Mouse (Mus musculus) macrophage (primary cell): Measurements from ENCODE around the gene Lpar2. TPM values are rescaled to one million over a fixed set of nuclear protein-coding genes. Genes with fewer than 3 reads are reported as not detected.
A peak's percentile ranks its signal among the peaks of the same experiment; 100 is the strongest.

ENCODE experiments used
- H3K27ac ChIP-seq: fragments of 350-480 bp; formaldehyde crosslinking; 2 replicates; pipeline ENCODE4 v1.9.0; 2021
- H3K36me3 ChIP-seq: fragments of 350-480 bp; formaldehyde crosslinking; 2 replicates; pipeline ENCODE4 v1.9.0; 2021; ENCODE audit errors: inconsistent target
- H3K4me3 ChIP-seq: fragments of 350-480 bp; formaldehyde crosslinking; 2 replicates; pipeline ENCODE4 v1.9.0; 2021; ENCODE audit errors: inconsistent target
- H3K79me2 ChIP-seq: fragments of 350-480 bp; formaldehyde crosslinking; 2 replicates; pipeline ENCODE4 v1.9.0; 2021; ENCODE audit errors: inconsistent target
- WGBS: methylation state at CpG from one replicate; pipeline ENCODE4 v1.1.7; 2026; ENCODE audit warnings: inconsistent platforms; ENCODE audit not compliant: missing documents; 5-methylcytosine and 5-hydroxymethylcytosine counted together
- polyA plus RNA-seq: library from polyadenylated mRNA; stranded (reverse); fragments of 250-400 nt; gene quantifications from 3 replicates; pipeline ENCODE4 v1.2.4, GENCODE M21; 2018; ENCODE audit warnings: inconsistent platforms
- total RNA-seq, 78 experiments: library from RNA; depleted of rRNA; stranded (reverse); fragments of 250-400 nt; gene quantifications; 1 replicate in 9 of 78; 2 replicates in 24 of 78; 3 replicates in 43 of 78; 4 replicates in 2 of 78; pipeline ENCODE4 v1.2.4; 2018; ENCODE audit warnings: inconsistent platforms in 56 of 78

The Lpar2 gene
- 1 to 10 TPM; 1.2 to 6.2 (median 4.3) TPM for total RNA-seq (2018; cell fraction: chromatin; rRNA removed)
- total RNA-seq (2018; cell fraction: cytosol; rRNA removed) = under 1 TPM; 0.08 to 0.55 (median 0.28) TPM
- 1 to 10 TPM; 1.8 to 8.1 (median 3.6) TPM for total RNA-seq (2018; cell fraction: nucleus; rRNA removed)
- 0.36 to 0.38 TPM (median 0.37 TPM) in 3 replicates for polyA plus RNA-seq

DNA sequence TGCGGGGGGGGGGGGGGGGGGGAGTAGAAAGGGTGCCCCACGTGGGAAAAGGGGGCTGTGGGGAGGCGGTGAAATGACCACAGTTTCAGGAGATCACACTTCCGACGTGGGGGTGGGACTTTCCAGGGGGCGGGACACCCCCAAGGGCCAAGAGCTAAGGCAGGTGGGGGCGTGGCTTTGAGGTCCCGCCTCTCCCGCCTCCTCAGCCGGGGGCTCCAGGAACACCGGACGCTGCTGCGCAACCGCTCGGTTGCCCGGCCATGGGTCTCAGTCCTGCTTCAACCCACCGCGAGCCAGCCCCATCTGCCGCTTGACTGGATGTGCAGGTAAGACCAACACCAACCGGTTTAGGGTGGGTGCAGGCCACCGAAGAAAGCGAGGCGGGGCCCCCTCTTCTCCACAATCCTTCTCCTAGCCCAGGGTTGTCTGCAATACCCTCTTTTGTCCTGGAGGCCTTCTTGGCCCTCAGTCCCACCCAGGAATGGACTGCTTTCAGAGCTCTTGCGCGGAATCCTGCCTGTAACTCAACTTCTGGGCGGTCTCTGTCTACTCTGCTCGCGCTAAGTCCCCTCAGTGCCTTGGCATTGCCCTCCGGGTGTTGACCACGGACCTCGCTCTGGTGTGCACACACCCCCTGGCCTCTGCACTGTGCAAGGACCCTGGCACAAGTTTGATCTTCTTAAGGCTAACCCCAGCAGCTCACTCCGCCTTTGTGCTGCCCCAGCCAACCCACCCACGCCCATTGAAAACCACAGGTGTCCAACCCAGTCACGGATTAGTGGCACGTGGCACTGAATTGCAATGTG, at the start of gene Lpar2:
TSS of gene Lpar2 (plus strand) at position 44 of the 806 bp plus-strand sequence.
- peak within 1 kb of the TSS; percentile 12; the same call in 1 of the 2 replicates for H3K4me3 ChIP-seq
- H3K36me3 ChIP-seq = peaks cover 33% of the 10 kb centered on the region
- no peak within 1 kb of the TSS for H3K27ac ChIP-seq
- 15% methylated on average over 28 of the region's 35 CpGs for WGBS
- no peaks in the 10 kb centered on the region for H3K79me2 ChIP-seq

DNA sequence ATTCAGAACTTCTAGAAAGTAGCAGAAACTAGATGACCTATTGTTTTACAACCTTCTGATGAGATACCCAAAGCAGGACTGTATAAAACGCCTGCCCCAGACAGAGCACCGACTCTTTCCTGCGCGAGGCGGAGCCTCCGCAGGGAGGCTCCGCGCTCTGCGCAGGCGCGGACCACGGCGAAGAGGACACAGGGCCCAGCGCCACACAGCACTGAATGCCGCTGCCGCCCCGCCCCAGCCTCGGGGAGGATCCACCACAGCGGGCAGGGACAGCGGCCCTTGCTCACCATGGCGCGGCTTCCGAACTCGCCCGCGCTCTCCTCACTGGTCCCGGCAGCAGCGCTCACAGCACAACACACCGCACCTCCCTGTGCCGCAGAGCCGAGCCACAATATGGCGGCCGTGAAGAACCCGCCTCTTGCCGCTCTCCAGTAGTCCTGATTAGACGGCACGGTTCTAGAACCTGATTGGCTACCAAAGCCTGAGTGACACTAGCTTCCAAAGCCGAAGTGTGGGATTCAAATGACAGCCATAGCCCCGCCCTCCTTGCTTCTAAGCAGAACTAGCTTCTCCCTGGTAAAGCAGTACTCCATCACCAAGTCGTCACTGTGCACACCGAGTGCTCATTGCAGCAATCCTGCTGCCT, 47.6 kb upstream of the Lpar2 start, which contains the start of gene Gm20422:
TSS of gene Gm20422 (minus strand) at position 384 of the 646 bp plus-strand sequence.
- peaks cover 3% of the 10 kb centered on the region; the same call in 1 of the 2 replicates for H3K36me3 ChIP-seq
- peak within 1 kb of the TSS; percentile 21 for H3K27ac ChIP-seq
- peak within 1 kb of the TSS; percentile 31 for H3K4me3 ChIP-seq
- H3K79me2 ChIP-seq = peaks cover 48% of the 10 kb centered on the region
- WGBS = under 1% methylated on average over 41 of the region's 41 CpGs

DNA sequence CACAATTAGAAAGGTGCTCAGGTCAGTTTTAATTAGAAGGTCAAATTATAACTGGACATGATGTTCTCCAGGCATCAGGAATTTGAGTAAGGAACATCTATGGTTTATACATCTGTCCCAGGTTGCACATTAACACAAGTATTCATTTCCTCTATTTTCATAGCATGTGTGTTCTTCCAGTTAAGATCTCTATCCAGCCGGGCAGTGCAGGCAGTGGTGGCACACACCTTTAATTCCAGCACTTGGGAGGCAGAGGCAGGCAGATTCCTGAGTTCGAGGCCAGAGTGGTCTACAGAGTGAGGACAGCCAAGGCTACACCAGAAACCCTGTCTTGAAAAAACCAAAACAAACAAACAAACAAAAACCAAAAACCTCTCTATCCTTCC, 47.1 kb upstream of the Lpar2 start:
- H3K36me3 ChIP-seq = no peaks in the 10 kb centered on the region; the same call in 1 of the 2 replicates
- WGBS = 40% methylated on average over 2 of the region's 2 CpGs
- peak overlapping the region; percentile 31; the same call in 1 of the 2 replicates for H3K4me3 ChIP-seq
- peaks cover 43% of the 10 kb centered on the region for H3K79me2 ChIP-seq
- peak overlapping the region; percentile 21; the same call in 1 of the 2 replicates for H3K27ac ChIP-seq

DNA sequence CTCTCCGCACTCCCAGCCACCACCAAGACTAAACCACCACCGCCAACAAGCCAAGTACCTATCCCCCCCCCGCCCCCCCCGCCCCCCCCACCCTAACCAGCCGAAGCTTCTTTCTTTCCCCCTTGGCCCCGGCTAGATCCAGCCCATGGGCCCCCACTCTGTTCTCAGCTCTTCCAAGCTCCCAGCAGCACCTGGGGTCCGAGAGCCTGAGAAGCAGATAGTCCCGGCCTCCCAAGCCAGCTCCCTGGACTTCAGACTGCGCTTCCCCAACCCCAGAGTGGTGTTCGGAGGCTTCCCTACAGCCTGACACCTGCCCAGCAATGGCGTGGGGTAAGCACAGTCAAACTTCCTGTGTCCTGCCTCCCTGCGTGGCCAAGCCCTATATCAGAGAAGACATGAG, 45.1 kb upstream of the Lpar2 start:
- Histone ChIP-seq H3K4me3 (no peak overlapping the region), H3K27ac (no peak overlapping the region), H3K79me2 (peaks cover 23% of the 10 kb centered on the region), H3K36me3 (no peaks in the 10 kb centered on the region)
- WGBS = 92% methylated on average over 9 of the region's 12 CpGs

DNA sequence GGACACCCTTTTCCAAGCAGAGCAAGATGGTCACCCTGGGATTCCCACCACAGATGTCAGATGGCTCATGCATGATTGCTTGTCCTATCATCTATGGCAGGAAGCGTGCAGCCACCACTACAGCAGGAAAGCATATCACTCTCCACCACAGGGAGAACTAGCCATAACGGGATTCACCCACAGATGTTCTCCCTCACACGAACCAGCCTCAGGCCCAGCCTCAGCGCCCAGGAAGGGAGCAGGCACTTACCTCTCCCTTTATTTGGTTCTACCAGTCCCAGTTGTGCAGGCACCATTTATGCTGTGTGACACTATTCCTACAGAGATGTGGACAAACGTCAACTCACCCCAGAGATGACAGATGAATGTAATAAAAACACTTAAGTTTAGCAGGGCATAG, 33.1 kb upstream of the Lpar2 start:
- Histone ChIP-seq H3K79me2 (peaks cover 30% of the 10 kb centered on the region), H3K4me3 (no peak overlapping the region), H3K27ac (no peak overlapping the region), H3K36me3 (peaks cover 8% of the 10 kb centered on the region)
- 91% methylated on average over 5 of the region's 5 CpGs for WGBS

DNA sequence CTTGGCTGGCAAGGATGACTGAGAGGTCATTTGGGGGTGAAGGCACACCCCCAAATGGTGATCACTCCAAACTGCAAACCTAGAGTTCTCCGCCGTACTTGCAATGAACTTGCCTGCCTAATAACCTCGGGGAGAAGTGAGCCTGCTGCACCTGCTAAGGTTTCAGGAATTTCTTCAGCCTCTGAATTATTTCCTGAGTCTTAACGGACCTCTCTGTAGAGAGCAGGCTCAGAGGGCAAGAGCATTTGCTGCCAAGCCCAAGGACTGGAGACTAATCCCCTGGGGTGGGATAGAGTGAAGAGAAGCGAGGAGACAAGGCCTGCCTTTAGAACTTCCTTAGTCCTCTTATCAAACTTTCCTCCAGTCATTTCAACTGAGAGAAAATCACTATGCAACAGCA, 32.5 kb upstream of the Lpar2 start:
- WGBS = 70% methylated on average over 5 of the region's 5 CpGs
- no peak overlapping the region for H3K4me3 ChIP-seq
- H3K79me2 ChIP-seq = peaks cover 37% of the 10 kb centered on the region
- H3K36me3 ChIP-seq = peaks cover 14% of the 10 kb centered on the region
- H3K27ac ChIP-seq = no peak overlapping the region

DNA sequence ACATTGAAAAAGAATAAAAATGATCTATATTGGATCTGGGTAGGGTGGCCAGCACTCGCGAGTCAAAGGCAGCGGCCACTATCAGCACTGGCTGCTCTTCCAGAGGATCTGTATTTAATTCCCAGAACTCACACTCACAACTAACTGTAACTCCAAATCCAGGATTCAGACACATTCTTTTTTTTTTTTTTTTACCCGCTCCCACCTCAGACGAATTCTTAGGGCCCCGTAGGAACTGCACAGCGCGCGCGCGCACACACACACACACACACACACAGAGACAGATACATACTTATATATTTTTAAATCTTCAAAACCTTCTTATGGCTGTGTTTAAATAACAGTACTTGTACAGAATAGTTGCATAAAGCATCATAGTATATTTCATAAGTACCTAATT, 31.9 kb upstream of the Lpar2 start:
- Histone ChIP-seq H3K36me3 (peaks cover 20% of the 10 kb centered on the region), H3K79me2 (peaks cover 43% of the 10 kb centered on the region), H3K4me3 (peak overlapping the region; percentile 92), H3K27ac (peak overlapping the region; percentile 76)
- WGBS = 30% methylated on average over 11 of the region's 11 CpGs

DNA sequence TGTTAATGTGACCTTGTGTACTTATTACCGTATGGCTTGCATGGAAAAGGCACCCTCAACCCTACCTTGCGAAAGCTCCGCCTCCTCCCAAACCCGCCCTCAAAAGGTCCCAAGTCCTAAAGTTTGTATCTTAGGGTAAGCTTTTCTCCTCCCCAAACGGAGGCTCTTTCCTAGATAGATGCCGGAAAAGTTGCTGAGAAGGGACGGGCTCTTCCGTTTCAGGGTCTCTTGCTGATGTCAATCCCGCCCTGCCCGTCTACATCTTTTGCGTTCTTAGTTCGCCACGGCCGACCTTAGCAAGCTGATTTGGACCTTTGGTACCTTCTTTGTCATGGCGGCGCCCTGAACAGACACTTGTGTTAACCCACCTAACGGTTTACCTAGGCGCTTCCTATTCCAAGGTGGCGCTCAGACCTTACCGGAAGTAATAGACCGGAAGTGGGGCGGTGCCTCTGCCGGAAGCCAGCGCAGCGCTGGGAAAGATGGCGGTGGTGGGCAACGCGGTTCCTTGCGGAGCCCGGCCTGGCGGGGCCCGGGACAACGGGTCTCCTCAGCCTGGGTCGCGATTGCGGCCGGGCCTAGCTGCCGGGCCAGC, 31.4 kb upstream of the Lpar2 start, which contains the start of the genes Atp13a1 and Zfp866:
TSS of gene Atp13a1 (plus strand) at position 391 of the 595 bp plus-strand sequence.
TSS of gene Zfp866 (minus strand) at position 406 of the 595 bp plus-strand sequence.
- Histone ChIP-seq H3K79me2 (peaks cover 48% of the 10 kb centered on the region), H3K36me3 (peaks cover 25% of the 10 kb centered on the region), H3K27ac (peak within 1 kb of the TSS; percentile 76), H3K4me3 (peak within 1 kb of the TSS; percentile 92)
- WGBS = under 1% methylated on average over 38 of the region's 38 CpGs

DNA sequence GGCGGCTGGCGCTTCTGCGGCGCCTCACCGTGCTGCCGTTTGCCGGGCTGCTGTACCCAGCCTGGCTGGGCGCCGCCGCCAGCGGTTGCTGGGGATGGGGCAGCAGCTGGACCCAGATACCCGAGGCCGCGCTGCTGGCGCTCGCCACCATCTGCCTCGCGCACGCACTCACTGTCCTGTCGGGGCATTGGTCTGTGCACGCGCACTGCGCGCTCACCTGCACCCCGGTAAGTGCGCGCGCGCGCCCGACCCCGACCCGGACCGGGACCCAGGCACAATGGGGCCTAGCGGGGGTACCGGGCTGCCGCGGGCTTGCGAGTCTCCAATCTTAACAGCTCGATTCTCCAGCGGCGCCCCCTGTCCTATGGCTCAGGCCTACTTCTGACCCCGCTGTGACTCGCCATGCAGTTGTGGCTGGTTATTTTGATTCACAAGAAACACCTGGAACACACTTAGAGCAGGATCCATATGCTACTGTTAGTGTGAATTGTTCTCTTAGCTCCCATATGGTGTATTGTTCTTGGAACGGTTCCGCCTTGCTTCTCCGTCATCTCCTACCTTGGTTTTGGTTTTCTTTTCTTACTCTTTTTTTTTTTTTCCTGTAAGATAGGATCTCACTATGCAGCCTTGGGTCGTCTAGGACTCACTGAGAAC, 30.7 kb upstream of the Lpar2 start:
- H3K79me2 ChIP-seq = peaks cover 52% of the 10 kb centered on the region
- H3K36me3 ChIP-seq = peaks cover 32% of the 10 kb centered on the region
- H3K27ac ChIP-seq = peak overlapping the region; percentile 0
- under 1% methylated on average over 45 of the region's 48 CpGs for WGBS
- H3K4me3 ChIP-seq = peak overlapping the region; percentile 68

DNA sequence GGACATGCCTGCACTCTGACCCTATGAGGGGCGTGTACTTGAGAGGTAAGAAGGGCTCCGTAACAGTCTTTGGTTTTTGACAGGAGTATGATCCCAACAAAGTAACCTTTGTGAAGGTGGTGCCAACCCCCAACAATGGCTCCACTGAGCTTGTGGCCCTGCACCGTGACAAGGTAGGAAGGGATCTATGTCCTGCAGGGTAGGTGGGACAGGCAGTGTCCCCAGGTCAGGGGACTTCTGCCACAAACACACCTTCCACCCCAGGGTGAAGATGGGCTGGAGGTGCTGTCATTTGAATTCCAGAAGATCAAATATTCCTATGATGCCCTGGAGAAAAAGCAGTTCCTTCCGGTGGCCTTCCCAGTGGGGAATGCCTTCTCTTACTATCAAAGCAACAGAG, 28.6 kb upstream of the Lpar2 start:
- H3K36me3 ChIP-seq = peaks cover 53% of the 10 kb centered on the region

DNA sequence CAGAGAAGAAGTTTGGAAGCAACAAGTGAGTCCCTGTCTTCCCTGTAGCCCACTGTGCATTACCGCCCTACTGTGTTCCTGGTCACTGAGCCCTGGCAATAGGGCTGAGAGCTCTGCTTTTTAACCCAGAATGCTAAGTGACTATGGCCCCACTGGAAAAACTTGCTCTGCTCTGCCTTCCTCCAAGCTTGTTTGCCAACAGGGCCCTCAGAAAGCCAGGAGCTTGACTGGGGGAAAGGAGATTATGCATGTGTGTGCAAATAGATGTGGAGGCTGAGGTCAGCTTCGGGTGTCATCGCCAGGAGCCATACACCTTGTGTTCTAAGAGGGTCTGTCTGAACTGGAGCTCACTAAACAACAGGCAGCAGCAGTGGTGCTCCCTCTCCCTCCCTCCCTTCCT, 28.1 kb upstream of the Lpar2 start:
- no peak overlapping the region for H3K27ac ChIP-seq
- H3K36me3 ChIP-seq = peaks cover 57% of the 10 kb centered on the region
- WGBS = 100% methylated on average over 3 of the region's 3 CpGs
- no peak overlapping the region for H3K4me3 ChIP-seq
- H3K79me2 ChIP-seq = peaks cover 52% of the 10 kb centered on the region

More for the DNA sequence above, 28.6 kb upstream of the Lpar2 start:
- Histone ChIP-seq H3K4me3 (no peak overlapping the region), H3K79me2 (peaks cover 52% of the 10 kb centered on the region), H3K27ac (no peak overlapping the region)
- WGBS = 98% methylated on average over 4 of the region's 4 CpGs

DNA sequence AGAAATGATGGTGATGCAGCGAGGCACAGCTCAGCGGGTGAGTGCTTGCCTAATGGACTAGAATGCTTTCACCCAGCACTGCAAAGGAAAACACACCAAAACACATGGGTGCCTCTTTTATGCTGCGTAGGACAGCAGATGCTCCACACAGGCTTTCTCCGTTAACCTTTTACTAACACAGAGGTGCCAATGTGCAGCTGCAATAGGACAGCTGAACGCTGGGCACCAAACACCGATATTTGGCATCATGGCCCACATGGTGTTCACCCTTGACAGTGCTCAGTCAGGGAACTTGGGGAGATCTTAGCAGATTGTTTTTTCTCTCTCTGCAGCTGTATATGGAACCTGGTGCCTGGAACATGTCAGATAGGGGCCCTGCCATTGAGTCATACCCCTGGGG, 27.3 kb upstream of the Lpar2 start:
- H3K79me2 ChIP-seq = peaks cover 52% of the 10 kb centered on the region
- H3K27ac ChIP-seq = no peak overlapping the region
- 100% methylated on average over 6 of the region's 6 CpGs for WGBS
- peaks cover 66% of the 10 kb centered on the region for H3K36me3 ChIP-seq
- H3K4me3 ChIP-seq = no peak overlapping the region

DNA sequence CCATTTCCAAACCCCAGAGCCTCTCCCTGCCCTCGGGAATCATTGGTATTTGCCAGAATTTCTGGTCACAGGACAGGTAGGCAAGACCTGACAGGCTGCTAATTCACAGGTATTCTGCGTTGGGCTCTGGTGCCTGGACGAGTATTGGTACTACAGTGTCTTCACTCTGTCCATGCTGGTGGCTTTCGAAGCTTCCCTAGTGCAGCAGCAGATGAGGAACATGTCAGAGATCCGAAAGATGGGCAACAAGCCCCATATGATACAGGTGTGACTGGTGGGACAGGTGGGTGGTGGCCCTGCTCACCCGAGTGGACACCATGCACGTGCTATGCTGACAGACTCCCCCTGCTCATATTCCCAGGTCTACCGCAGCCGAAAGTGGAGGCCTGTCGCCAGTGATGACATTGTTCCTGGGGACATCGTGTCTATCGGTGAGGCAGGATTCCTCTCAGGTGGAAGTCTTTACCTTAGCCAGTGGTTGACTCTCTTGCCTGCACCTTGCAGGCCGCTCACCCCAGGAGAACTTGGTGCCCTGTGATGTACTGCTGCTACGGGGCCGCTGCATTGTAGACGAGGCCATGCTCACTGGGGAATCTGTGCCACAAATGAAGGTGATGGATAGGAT, 25.4 kb upstream of the Lpar2 start:
- H3K27ac ChIP-seq = no peak overlapping the region
- WGBS = 94% methylated on average over 16 of the region's 16 CpGs
- H3K4me3 ChIP-seq = no peak overlapping the region
- H3K36me3 ChIP-seq = peaks cover 83% of the 10 kb centered on the region
- H3K79me2 ChIP-seq = peaks cover 45% of the 10 kb centered on the region
